Comparison of ENCODE assay signal across 7 mouse cellular contexts in the genomic region with DNA sequence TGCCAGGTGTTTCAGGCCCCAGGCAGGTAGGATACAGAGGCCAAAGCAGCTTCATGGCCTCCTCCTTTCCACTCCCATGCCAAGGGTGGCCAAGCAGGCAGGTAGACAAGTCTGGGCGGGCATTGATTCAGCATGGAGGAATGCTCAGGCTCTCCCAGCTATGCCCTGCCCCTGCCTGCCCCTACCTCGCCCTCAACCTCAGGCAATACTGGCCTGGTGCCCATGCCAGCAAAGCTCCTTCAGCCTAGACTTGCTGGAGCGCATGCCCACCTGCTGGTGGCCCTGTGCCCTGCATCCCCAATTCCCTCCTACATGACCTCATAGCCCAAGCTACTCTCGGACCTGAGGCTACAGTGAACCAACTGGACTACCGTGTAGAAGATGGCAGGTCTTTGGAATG. TPM values are rescaled to one million over a fixed set of nuclear protein-coding genes. Genes with fewer than 3 reads are reported as not detected.
A peak's percentile ranks its signal among the peaks of the same experiment; 100 is the strongest.
DNase-seq lines count a peak whose midpoint lies in the region; ATAC-seq and TF ChIP-seq lines count a peak whose summit lies in the region.

No protein-coding gene starts in this region.

- H3K4me3 ChIP-seq in layer of hippocampus, adult 2 months: no peak overlapping the region
- H3K4me3 ChIP-seq in kidney, postnatal 0 days (replicated peaks; ENCODE audit: low read depth, low read length): no peak overlapping the region
- no peak overlapping the region for H3K4me3 ChIP-seq in stomach, embryonic 15.5 days (replicated peaks)

- 0 out of 2 replicates have a peak, but pooled peaks cover 6% of the 10 kb centered on the region for H3K4me1 ChIP-seq in kidney, postnatal 0 days (replicated peaks; ENCODE audit: insufficient read depth, low read length)
- peaks cover 49% of the 10 kb centered on the region for H3K4me1 ChIP-seq in stomach, embryonic 15.5 days

- H3K27ac ChIP-seq in layer of hippocampus, adult 2 months: no peak overlapping the region
- no peak overlapping the region for H3K27ac ChIP-seq in kidney, postnatal 0 days
- H3K27ac ChIP-seq in stomach, embryonic 15.5 days: peak overlapping the region; percentile 63; the same call in 1 of the 2 replicates

- no peak overlapping the region for H3K9ac ChIP-seq in kidney, postnatal 0 days (ENCODE audit: low read depth, low read length)
- H3K9ac ChIP-seq in stomach, embryonic 15.5 days: no peak overlapping the region

- peak; percentile 50 for ATAC-seq in kidney, postnatal 0 days (replicated peaks; ENCODE audit: low FRiP score, low read depth)
- peak; percentile 11; the same call in 1 of the 2 replicates for ATAC-seq in stomach, embryonic 15.5 days (ENCODE audit: insufficient read depth, low FRiP score, low read depth)

- no peaks in the 10 kb centered on the region for H3K36me3 ChIP-seq in kidney, postnatal 0 days (ENCODE audit: insufficient read depth, low read length)
- H3K36me3 ChIP-seq in stomach, embryonic 15.5 days: no peaks in the 10 kb centered on the region

- TF ChIP-seq CTCF in layer of hippocampus, adult 2 months (conservative IDR thresholded peaks at IDR 0.05): peak; percentile 38
- peak; percentile 64 for TF ChIP-seq CTCF in kidney, postnatal 0 days (IDR thresholded peaks at IDR 0.05; ENCODE audit: low read depth)

- DNase-seq in layer of hippocampus, adult 2 months (ENCODE audit: low spot score in 2 of 2): no peak
- DNase-seq in layer of hippocampus, adult 11-12 months (ENCODE audit: low spot score): no peak
- peak; percentile 29 for DNase-seq in ZHBTc4 (ENCODE audit: low read depth, low spot score)
- DNase-seq in kidney, postnatal 0 days (ENCODE audit: low spot score): peak; percentile 39
- no peak for DNase-seq in adrenal gland, postnatal 10 days
- DNase-seq in frontal cortex, postnatal 10 days (ENCODE audit: low spot score in 2 of 2): no peak

- H3K4me2 ChIP-seq in kidney, postnatal 0 days (ENCODE audit: low read length): no peak overlapping the region
- no peak overlapping the region for H3K4me2 ChIP-seq in stomach, embryonic 15.5 days

- H3K27me3 ChIP-seq in kidney, postnatal 0 days (ENCODE audit: insufficient read depth, low read length): no peaks in the 10 kb centered on the region
- no peaks in the 10 kb centered on the region for H3K27me3 ChIP-seq in stomach, embryonic 15.5 days (replicated peaks)

- no peaks in the 10 kb centered on the region for H3K9me3 ChIP-seq in kidney, postnatal 0 days (replicated peaks; ENCODE audit: low read length)
- H3K9me3 ChIP-seq in stomach, embryonic 15.5 days: no peaks in the 10 kb centered on the region

- WGBS in kidney, postnatal 0 days: 75% methylated on average over 5 of the region's 5 CpGs
- WGBS in stomach, embryonic 15.5 days: 78% methylated on average over 5 of the region's 5 CpGs

RNA-seq across cellular contexts. Expression of a gene that starts 2.7 kb away (rescaled TPM):
- total RNA-seq in layer of hippocampus, adult 2 months (2021): not detected
- 2.5 and 4.8 TPM in 2 replicates for polyA plus RNA-seq in kidney, postnatal 0 days (2015; fragmentation: Nextera tagmentation; extraction: Ambion mirVana)
- polyA plus RNA-seq in stomach, embryonic 15.5 days (2015; fragmentation: Nextera tagmentation; extraction: Ambion mirVana): 13.2 and 19.6 TPM in 2 replicates
- total RNA-seq in adrenal gland, postnatal 10 days (2021): not detected

RNA-seq across cellular contexts. Expression of a gene that starts 4.3 kb away (rescaled TPM):
- not detected for total RNA-seq in layer of hippocampus, adult 2 months (2021)
- polyA plus RNA-seq in kidney, postnatal 0 days (2015; fragmentation: Nextera tagmentation; extraction: Ambion mirVana): 2.2 and 3.0 TPM in 2 replicates
- 10.4 and 13.3 TPM in 2 replicates for polyA plus RNA-seq in stomach, embryonic 15.5 days (2015; fragmentation: Nextera tagmentation; extraction: Ambion mirVana)
- total RNA-seq in adrenal gland, postnatal 10 days (2021): 100 to 1,000 TPM; 196 to 793 TPM

RNA-seq across cellular contexts. Expression of a gene that starts 23.3 kb away (rescaled TPM):
- 1 to 10 TPM; 1.4 to 1.7 TPM for total RNA-seq in layer of hippocampus, adult 2 months (2021)
- polyA plus RNA-seq in kidney, postnatal 0 days (2015; fragmentation: Nextera tagmentation; extraction: Ambion mirVana): 161 and 165 TPM in 2 replicates
- 196 and 211 TPM in 2 replicates for polyA plus RNA-seq in stomach, embryonic 15.5 days (2015; fragmentation: Nextera tagmentation; extraction: Ambion mirVana)
- 10 to 100 TPM; 26.7 to 39.3 TPM for total RNA-seq in adrenal gland, postnatal 10 days (2021)

RNA-seq across cellular contexts. Expression of a gene that starts 49.5 kb away (rescaled TPM):
- total RNA-seq in layer of hippocampus, adult 2 months (2021): 100 to 1,000 TPM; 291 to 297 TPM
- polyA plus RNA-seq in kidney, postnatal 0 days (2015; fragmentation: Nextera tagmentation; extraction: Ambion mirVana): 575 and 586 TPM in 2 replicates
- polyA plus RNA-seq in stomach, embryonic 15.5 days (2015; fragmentation: Nextera tagmentation; extraction: Ambion mirVana): 308 and 323 TPM in 2 replicates
- 100 to 1,000 TPM; 603 to 610 TPM for total RNA-seq in adrenal gland, postnatal 10 days (2021)

RNA-seq across cellular contexts. Expression of a gene that starts 54.9 kb away (rescaled TPM):
- 1 to 10 TPM in 1 of 2 experiments, not detected in 1; 4.4 TPM for total RNA-seq in layer of hippocampus, adult 2 months (2021)
- polyA plus RNA-seq in kidney, postnatal 0 days (2015; fragmentation: Nextera tagmentation; extraction: Ambion mirVana): not detected in 2 replicates
- 0.58 TPM in 1 of 2 replicates, not detected in the other for polyA plus RNA-seq in stomach, embryonic 15.5 days (2015; fragmentation: Nextera tagmentation; extraction: Ambion mirVana)
- 1 to 10 TPM in 1 of 2 experiments, under 1 TPM in 1; 0.73 to 3.7 TPM for total RNA-seq in adrenal gland, postnatal 10 days (2021)

Comparison
In these comparisons a context has a peak if more than half of its experiments do, and no peak if none do; other contexts are left out.
1. DNase-seq: peak in ZHBTc4 (single experiment) and kidney, postnatal 0 days (single experiment); none in layer of hippocampus, adult 2 months (0 of 2), layer of hippocampus, adult 11-12 months (single experiment), adrenal gland, postnatal 10 days (single experiment) and frontal cortex, postnatal 10 days (0 of 2).
2. RNA of a gene that starts 4.3 kb away (total RNA-seq): 196 to 793 TPM in adrenal gland, postnatal 10 days; not detected in layer of hippocampus, adult 2 months; every median in the first group is over 100 times any median in the second.
3. RNA of a gene that starts 23.3 kb away (total RNA-seq): 26.7 to 39.3 TPM in adrenal gland, postnatal 10 days; 1.4 to 1.7 TPM in layer of hippocampus, adult 2 months; every median in the first group is over 10 times any median in the second.